Mouse (Mus musculus) G1E (cell line): Measurements from ENCODE around the gene Cd109.

Experiments
- CTCF ChIP-seq: IDR thresholded peaks from 2 replicates; pipeline ENCODE4 v1.5.1; 2012; ENCODE audit warnings: low read depth, low read length, inconsistent platforms, mixed read lengths
- GATA2 ChIP-seq: IDR thresholded peaks from 2 replicates; pipeline ENCODE4 v1.6.1; 2012; ENCODE audit warnings: low read depth, low read length, inconsistent platforms, borderline replicate concordance

DNA sequence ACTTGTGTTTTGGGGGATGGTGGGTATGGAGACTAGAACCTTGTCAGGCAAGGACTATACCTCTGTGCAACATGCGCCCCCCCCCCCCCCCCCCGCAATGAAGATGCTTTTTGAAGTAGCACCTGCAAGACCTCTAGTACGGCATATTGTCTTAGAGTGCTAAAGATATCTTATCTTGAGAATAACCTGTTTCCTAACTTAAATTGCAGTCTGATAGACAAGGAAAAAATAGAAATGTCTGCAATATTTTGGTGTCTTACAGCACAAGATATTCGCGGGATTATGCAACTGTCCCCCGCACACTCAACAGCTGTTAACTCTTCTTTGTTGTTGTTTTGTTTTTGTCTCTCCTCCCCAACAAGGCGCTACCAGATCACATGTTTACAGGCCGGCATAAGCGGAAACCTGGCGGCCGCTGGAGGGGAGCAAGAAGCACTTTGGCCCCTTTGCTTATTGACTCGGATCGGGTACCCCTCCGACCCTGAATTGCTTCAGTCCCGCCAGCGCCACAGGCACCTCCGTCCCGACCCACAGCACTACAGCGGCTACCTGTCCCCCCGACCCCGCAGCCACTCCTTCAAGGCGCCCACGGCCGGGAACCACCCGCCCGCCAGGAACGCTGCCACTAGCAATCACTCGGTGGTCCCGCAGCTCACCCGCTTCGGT, 28.0 kb upstream of the Cd109 start:
- no peak for TF ChIP-seq GATA2
- no peak for TF ChIP-seq CTCF
